Mouse (Mus musculus) gastrocnemius, postnatal 4 days (tissue): Measurements from ENCODE around the gene Vmo1. TPM values are rescaled to one million over a fixed set of nuclear protein-coding genes. Genes with fewer than 3 reads are reported as not detected.
"Not testable (repeated sequence)": the region's sequence is repeated elsewhere in the genome, so short reads cannot be mapped to it uniquely, and the experiment has no call there.

Source experiments
- DNase-seq, 2 experiments: peaks; one replicate each; pipeline ENCODE4 v3.0.0; 2021 to 2022; ENCODE audit warnings: low spot score in 2 of 2, mixed read lengths in 2 of 2
- total RNA-seq, 2 experiments: library from RNA; stranded (reverse); gene quantifications; 2 replicates each; pipeline ENCODE4 v1.2.3; 2021

Gene Vmo1
- total RNA-seq, 2 experiments from 2014 or later: 0.86 to 0.88 TPM

DNA sequence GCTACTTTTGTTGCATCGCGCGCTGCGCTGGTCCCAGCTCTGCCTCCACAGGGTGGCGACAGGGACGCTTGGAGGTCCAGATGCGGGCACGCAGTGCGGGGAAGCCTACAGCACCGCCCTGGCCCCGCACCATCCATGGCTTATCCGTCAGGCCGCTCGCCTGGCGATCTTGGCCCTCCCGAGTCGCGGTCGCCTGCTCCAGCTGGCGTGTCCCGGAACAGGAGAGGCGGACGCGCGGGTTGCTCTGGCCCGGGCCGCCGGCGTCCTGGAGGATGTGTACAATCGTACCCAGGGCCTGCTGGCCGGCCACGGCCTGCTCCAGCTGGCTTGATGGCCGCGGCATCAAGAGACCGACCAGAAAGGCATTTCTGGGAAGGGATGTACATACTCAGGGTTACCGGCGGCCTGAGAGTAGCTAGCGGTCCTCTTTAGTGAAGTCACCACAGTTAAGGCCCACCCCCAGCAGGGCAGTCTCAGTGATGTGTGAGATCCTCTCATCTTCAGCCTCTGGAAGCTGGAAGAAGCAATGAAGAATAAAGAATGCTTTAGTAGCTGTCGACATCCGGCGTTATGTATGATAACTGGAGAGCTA is 5.9 kb upstream of the Vmo1 start:
- peak; percentile 41 to 57 for DNase-seq

DNA sequence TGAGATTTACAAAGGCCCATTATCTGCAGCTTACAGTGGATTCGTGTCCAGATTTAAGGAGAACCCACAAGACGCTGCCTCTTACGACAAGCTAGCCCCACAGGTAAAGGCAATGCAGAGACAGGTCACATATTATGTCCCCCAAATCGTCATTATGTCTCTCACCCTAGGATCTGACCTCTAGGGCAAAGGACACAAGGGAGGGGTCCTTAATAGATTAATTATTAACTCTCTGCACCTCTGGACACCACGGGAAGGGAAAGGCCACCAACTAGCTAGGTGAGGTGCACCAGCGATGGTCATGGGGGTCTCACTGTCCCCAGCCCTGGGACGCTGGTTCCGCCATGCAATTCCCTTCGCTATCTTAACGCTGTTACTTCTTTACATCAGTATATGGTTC is 4.5 kb upstream of the Vmo1 start, which contains the start of gene Gltpd2:
Gene Gltpd2, plus strand, starts transcription at position 274 of the 400 bp plus-strand sequence.
- no peak for DNase-seq

DNA sequence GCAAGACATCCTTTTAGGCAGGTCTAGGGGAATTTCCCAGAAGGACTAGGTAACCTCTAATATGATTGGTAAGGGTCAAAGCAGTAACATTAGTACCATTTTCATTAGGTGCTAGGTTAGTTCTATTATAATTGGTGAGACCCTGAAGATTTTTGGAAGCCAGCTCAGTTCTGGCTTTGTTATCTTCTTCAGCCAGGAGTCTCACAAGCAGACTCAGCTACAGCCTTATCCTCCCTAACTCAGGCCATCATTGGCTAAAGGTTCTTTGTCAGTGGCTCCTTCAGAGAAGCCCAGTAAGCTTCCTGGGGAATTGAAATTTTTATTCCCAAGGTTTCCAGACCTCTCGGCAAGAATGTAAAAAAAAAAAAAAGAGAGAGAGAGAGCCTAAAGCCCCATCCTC is 4.0 kb upstream of the Vmo1 start:
- DNase-seq: no peak

DNA sequence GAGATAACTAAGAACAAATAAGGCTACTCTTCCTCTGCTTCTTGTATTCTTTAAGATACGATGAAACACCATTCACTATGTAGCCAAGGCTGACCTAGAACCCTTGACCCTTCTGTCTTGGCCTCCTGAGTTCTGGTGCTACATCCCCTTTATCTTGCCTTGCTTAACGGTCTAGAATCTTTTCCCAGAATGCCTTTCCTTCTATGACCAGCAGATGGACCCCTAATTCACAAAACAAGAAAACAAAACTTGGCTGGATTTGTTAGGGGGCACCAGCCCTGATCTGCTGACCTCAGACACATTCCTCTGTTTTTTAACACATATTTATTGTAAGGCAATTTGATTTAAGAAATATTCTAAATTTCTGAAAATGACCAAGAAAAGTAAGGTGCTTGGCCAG is 1.9 kb upstream of the Vmo1 start:
- no peak for DNase-seq

DNA sequence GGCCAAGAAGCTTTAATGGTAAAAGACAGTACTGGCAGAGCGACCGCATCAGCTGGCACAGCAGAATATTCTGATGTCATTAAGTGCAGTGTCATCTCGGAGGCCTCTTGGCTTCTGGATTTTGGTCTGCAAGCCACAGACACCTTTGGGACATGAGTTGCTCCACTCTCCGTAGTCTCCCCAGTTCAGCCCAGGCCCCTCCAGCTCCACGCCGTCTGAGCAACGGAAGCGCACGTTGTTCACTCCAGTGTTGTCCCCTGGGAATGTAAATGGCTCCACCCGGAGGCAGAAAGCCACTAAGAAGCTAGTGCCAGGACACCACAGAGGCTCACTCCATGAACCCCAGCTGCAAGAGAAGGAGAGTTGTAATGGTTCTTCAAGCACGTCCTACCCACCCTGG is 896 bp downstream of the Vmo1 start:
- peak in 1 of 2 experiments; percentile 36 for DNase-seq

DNA sequence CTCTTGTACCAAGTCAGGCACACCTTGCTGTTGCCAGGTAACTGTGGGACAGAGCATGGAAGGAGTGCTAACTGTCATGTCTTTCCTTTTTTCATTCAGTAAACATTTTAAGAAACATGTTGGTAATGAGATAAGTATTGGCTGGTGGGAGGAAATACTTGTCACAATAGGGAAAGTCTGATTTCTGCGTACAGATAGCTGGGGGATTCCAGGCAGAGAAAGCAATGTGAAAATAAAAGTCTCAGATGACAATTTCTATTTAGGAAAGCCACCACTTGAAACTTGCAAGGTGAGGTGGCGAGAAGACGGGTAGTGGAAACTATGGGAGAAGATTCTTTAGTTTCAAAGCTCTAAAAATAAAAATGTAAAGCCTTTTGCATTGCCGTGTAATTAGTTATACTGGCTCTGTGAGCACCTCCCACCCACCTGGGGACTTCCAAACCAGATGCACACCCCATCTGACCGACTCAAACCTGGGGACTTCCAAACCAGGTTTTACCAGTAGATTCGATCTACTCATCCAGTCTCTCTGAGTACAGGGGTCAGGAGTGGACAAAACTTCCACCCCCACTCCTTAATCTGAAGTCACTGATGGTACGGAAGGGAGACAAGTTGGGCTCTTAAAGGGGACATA is 1.6 kb downstream of the Vmo1 start:
- no peak for DNase-seq

DNA sequence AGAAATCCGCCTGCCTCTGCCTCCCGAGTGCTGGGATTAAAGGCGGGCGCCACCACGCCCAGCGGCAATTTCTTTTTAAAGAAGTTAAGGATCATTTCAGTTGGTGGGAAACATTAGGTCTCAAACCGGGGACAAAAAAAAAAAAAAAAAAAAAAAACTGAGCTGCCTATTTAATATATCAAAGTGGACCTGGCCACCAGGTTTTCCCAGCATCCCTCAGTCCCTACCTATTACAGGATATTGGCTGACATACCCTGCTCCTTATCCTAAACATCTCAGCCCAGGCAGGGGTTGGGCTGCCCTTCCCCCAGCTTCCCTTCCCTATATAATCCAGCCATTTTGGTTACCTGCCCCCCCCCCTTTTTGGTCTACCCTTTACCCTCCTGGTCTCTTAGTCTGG is 2.6 kb downstream of the Vmo1 start:
- DNase-seq: no peak

DNA sequence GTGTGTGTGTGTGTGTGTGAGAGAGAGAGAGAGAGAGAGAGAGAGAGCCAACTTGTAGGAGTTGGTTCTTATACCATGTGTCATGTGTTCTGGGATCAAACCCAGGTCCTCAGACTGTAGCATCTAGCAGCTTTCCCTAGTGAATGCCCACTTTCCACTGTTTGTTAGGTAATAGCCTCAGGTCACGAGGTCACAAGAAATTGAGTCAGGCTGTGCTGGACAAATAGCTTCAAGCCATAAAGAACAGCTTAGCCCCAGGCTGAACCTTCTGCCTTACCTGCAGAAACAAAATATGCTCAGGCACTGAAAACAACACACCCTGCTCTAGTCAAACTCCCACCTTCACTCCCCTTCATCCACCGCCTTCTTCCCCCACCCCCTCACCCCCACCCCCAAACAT is 3.2 kb downstream of the Vmo1 start:
- no peak for DNase-seq

DNA sequence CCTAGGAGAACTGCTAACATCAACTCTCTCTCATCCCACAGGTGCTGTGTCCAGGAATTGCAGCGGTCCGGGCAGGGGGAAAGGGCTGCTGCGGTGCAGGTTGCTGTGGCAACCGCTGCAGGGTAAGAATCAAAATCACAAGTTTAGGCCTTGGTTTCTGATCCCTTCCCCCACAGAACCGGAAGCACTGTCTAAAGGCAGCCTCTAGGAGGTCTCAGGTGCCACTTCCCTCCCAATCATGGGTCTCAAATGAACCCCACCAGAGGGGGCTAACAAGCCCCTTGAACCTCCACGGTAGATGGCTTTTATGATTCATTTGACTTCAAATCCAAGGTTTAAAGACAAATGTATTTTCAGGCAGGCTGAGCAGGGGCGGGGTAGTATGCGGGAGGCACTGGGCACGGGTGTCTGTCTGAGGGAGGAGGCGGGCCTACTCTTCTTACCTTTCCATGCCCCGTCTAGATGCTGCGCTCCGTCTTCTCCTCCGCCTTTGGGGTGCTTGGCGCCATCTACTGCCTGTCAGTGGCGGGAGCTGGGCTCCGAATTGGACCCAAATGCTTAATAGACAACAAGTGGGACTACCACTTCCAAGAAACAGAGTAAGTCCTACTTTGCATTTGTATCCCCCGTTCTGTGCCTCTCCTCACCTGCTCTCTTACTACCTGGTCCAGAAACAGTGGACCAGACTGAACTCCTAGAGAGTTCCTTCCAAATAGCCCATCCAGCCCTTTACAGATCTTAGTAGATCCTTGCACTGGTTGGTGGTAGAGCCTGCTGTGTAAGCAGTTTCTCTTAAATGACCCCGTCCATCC is 4.5 kb downstream of the Vmo1 start:
- peak in 1 of 2 experiments; percentile 15 for DNase-seq

DNA sequence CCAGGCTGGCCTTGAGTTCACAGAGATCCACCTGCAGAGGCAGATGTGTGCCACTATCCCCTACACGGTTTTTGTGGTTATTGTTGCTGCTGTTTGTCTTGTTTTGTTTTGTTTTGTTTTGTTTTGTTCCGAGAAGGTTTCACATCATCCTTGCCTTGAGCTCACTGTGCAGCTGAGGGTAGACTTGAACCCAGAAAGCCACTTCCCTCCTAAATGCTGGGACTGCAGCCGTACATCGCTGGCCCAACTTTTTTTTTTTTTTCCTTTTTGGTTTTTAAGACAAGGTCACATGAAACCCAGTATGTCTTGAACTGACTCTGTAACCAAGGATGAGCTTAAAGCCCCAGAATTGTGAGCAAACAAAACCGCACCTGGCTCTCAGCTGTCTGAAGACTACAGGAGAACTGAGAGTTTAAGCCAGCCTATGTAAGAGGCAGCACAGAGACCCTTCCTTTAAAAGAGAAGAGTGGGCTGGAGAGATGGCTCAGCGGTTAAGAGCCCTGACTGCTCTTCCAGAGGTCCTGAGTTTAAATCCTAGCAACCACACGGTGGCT is 7.4 kb downstream of the Vmo1 start:
- no peak for DNase-seq

DNA sequence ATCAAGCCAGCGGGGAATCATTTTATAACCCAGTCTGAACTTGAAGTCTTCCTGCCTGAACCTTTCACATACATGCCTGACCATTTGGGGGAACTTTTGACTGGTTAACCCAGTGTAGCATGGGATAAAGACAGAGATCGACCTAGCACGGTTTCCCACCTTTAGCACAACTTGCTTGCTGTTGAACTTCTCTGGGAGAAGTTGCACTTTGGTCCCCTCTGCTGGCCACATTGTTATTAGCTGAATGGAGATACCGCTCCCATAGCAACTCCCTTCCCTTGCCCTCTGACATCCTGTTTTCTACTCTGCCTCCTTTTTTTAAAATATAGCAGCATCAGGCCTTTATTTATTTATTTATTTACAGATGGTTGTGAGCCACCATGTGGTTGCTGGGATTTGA is 8.0 kb downstream of the Vmo1 start:
- peak; percentile 44 to 68 for DNase-seq

DNA sequence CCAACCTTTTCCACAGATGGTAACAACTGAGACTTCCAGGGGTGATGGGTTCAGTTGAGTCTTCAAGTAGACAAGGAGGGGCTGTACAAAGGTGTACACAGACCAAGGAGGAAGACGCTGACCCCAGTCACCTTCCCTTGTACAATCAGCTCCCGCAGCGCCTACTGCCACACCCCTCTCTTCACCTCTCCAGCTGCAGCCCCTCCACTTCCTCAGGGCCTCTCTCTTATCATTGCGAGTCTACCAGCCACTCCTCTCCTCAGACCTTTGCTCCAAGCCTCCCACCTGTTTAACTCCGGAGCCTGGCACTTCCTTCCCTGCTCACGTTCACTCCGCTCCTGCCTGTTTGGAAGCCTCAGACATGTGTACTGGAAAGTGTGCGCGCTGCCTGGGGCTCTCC is 9.4 kb downstream of the Vmo1 start, which contains the start of gene Tm4sf5:
Gene Tm4sf5, plus strand, starts transcription at position 275 of the 400 bp plus-strand sequence.
- no peak for DNase-seq

DNA sequence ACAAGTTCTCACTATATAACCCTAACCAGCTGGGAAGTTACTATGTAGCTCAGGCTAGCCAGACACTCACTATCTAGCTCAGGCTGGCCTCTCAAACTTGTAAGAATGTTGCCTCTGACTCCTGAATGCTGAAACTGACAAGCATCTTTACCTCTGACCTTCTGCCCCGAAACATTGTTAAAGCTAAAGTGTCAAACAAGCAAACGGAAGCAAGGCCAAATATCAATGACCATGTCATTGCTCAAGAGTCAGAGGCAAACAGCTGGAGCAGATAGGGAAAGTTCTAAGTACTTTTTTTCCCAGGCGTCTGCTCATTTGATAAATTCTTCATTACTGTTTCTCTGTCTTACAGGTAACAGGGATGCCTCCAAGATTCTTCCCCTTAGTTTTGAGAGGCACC is 12.4 kb downstream of the Vmo1 start:
- no peak for DNase-seq

DNA sequence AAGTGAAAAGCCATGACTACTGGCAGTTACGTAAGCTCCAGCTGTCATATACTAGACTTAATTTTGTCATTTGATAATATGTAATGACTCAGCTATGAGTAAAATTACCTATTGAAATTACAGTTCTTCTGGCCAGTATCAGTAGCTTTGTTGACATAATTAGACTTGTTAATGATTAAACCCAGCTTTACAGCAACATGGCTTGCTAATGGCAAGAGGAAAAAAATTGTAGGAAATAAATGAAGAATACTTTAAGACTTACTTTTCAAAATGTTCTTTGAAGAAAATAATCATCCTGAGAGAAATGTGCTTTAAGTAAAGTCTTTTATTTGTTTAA is 14.0 kb downstream of the Vmo1 start:
- no peak for DNase-seq

DNA sequence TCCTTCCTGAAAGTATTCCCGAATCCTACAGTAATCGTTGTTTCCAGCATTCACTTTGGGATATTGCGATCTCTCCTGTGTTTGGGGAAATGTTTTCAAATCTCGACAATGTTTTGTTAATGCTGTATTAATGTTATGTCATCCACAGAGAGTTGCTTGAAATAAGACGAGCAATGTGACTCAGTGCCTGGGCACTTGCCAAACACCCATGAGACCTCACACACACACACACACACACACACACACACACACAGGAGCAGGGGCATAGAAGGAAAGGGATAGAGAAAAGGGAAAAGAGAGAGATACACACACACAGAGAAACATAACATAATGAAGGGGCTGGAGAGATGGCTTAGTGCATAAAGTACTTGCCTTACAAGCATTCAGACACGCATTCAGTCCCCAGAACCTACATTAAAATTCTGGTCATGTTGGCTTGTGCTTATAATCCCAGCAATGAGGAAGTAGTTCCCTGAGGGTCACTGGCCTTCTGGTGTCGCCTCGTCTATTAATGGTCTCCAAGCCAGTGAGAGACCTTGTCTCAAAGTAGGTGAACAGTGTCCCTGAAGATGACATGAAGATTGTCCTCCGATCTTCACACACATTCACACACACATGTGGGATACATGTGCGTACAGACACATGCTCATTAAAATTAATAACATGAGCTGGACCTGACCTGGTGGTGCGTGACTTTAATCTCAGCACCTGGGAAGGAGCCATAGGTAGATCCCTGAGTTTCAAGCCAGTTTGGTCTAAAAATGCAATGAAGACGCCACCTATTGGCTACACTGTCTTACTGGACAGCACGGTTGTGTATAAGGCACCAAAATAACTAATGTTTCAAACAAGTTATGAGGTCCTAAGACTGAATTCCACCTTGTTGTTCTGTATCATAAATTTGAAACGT is 14.6 kb downstream of the Vmo1 start:
- DNase-seq: no peak

DNA sequence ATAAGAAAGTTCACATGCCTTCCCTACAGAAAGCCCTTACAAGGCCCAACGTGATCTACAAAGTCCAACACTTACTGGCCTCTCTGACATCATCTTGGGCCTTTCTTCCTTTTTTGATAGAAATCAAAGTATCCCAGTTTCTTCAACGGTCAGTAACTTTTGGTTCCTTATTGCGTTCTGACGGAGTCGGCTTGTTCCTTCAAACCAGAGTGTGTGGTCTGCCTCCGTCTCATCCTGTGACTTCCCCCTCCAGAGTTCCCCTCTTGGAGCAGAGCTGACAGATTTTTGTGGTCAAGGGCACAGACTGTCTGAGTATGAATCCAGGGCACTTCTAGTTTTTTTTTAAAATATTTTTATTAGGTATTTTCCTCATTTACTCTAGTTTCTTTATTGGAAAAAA is 24.7 kb downstream of the Vmo1 start:
- no peak for DNase-seq

DNA sequence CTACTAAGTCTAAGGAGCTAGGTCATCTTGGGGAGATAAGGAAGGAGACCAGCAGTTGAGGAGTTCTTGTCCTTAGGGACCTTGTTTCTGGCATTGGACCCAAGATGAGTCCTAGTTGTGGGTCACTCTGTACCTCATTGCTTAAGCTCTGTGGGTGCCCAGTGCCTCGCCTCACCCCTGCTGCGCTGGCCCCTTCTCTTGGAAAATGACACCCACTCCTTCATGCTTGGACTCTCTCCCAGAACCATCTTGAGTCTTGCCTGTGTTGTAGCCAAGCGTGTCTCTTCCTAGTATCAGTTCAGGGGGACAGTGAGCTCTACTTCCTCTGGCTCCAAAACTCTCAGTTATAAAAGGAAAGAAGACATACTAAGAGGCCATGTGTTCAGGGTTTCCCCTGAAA is 25.3 kb downstream of the Vmo1 start:
- DNase-seq: no peak

DNA sequence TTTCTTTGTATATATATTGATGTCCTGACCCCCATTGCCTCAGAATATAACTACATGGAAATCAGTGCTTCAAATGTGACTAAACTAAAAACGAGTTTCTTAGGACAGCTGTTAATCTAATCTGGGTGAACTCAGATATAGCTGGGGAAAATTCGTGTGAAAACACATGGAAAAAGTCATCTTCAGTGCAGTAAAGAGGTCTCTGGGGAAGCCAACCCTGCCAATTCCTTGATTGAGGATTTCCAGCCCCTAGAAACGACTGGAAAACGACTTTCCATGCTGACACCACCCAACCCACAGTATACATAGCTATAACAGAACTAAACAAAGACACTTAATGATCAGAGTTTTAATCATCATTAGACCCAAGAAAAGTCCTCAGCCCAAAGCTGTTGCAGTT is 26.6 kb downstream of the Vmo1 start:
- DNase-seq: peak in 1 of 2 experiments; percentile 51

DNA sequence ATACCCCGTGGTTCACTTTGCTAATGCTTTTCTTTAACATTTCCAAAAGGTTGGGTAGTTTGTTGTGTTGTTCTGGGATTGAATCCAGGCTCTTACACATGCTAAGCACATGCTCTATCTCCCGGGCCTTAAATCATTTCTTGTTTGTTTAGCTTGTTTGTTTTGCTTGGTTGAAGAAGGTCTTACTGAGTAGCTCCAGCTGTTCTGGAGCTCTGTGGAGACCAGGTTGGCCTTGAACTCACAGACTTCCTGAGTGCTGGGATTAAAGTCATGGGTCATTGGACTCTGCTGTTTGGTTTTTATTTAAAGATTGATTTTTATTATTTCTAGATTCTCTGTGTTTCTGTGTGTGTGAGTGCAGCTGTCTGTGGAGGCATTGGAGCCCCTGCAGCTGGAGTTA is 28.9 kb downstream of the Vmo1 start:
- DNase-seq: no peak

DNA sequence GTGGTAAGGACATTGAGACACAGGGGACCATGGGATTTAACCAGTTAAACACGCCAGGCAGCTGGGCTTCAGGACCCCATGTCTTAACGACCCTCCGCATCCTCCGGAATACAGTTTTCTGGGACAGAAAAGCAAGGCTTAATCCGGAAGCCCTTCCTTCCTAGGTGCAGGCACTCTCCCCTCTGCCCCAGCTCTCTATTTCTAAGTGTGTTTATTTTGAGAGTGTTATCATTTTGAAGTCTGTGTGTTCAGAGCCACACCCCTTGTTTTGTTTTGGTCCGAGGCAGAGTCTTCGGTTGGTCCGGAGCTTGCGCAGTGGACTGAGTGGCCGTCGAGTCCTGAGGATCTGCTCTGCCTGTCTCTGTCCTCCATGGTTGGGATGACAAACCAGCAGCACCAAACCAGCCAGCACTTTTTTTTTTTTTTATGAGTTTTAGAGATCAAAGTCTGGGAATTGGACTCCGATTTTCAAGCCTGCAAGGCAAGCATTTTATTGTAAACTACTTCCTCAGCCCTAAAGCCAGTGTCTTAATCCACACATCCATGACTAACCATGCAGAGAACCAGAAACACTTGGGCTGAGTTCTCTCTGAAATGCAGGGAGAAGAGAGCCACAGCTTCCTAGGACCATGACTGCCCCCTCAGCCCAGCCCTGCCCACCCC is 39.4 kb downstream of the Vmo1 start:
- DNase-seq: no peak

DNA sequence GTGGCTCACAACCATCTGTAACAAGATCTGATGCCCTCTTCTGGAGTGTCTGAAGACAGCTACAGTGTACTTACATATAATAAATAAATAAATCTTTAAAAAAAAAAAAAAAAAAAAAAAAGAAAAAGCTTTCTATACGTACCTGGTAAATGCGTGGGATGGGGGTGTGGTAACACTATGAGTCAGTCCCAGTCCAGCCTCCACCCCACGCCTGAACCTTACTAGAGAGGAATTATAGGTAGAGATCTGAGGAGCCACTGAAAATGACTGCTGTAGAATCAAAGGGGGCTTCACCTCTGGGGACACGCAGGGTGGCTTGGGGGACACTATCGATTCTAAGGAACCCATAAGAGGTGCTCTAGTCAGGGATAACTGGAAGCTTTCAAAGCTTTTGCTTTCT is 41.1 kb downstream of the Vmo1 start:
- not testable (repeated sequence) for DNase-seq
